Mouse (Mus musculus) forebrain, embryonic 13.5 days (tissue): ENCODE data around the gene Arfip2. TPM values are rescaled to one million over a fixed set of nuclear protein-coding genes. Genes with fewer than 3 reads are reported as not detected.

Source experiments
- ATAC-seq: fragments of 200-750 bp; cut with Nextera tagmentation; 2 replicates; pipeline ENCODE4 v1.8.0; 2017
- H3K27ac ChIP-seq: fragments of 300-500 bp; sonication (generic); 2 replicates; pipeline ENCODE4 v1.5.1; 2015; ENCODE audit warnings: inconsistent platforms, mild to moderate bottlenecking, moderate library complexity
- H3K27me3 ChIP-seq: fragments of 300-500 bp; sonication (generic); 2 replicates; pipeline ENCODE4 v1.6.1; 2015; ENCODE audit warnings: mild to moderate bottlenecking, inconsistent platforms
- H3K36me3 ChIP-seq: fragments of 300-500 bp; sonication (generic); 2 replicates; pipeline ENCODE4 v1.6.1; 2015; ENCODE audit warnings: mild to moderate bottlenecking, inconsistent platforms; ENCODE audit not compliant: poor library complexity, severe bottlenecking
- H3K4me1 ChIP-seq: fragments of 300-500 bp; sonication (generic); 2 replicates; pipeline ENCODE4 v1.6.1; 2015; ENCODE audit warnings: inconsistent platforms
- H3K4me2 ChIP-seq: fragments of 300-500 bp; sonication (generic); 2 replicates; pipeline ENCODE4 v1.6.1; 2015; ENCODE audit warnings: inconsistent platforms, mild to moderate bottlenecking, moderate library complexity
- H3K4me3 ChIP-seq: fragments of 300-500 bp; sonication (generic); 2 replicates; pipeline ENCODE4 v1.5.1; 2015; ENCODE audit warnings: mild to moderate bottlenecking, inconsistent platforms
- H3K9ac ChIP-seq: fragments of 300-500 bp; sonication (generic); 2 replicates; pipeline ENCODE4 v1.6.1; 2015; ENCODE audit warnings: mild to moderate bottlenecking, inconsistent platforms
- H3K9me3 ChIP-seq: fragments of 300-500 bp; sonication (generic); replicated peaks from 2 replicates; pipeline ENCODE4 v1.6.1; 2016; ENCODE audit warnings: inconsistent platforms
- WGBS: fragments of 180-500 bp; shearing (Covaris S2); methylation state at CpG from one replicate; pipeline ENCODE4 v1.1.7; 2015; 5-methylcytosine and 5-hydroxymethylcytosine counted together
- polyA plus RNA-seq: library from polyadenylated mRNA; unstranded; fragments of >200 nt; fragmentation: Nextera tagmentation; extraction: Ambion mirVana; gene quantifications from 2 replicates; pipeline ENCODE4 v1.2.1, GENCODE M21; 2015

The Arfip2 gene
- polyA plus RNA-seq = 76.1 and 76.4 TPM in 2 replicates

DNA sequence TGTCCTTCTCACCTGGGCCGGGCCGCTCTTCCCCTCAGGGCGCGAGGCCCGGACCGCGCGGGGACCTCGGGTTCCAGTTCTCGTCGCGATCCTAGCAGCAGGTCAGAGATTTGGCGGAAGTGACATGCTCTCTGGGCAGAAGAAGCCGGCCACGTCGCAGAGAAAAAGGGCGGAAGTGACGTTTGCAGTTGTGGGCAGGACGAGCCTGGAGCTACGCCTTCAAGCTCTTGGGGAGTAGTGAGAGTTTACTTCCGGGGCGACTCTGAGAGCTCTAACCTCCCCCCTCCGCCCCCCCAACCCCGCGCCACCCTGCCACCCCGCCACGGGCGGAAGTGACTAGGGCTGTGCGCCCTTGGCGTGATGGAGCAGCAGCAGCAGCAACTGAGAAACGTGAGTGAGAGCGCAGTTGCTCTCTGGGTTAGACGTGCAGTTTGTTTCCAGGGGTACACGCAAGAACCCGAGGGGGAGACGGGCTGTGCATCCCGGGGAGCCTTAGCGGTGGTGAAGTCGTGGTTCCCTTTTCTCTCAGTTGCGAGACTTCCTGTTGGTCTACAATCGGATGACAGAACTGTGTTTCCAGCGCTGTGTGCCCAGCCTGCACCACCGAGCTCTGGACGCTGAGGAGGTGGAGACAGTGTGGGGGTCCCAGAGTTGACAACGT, at the start of gene Arfip2, which contains the start of gene Gm45799:
Gene Arfip2, minus strand, starts transcription at position 184 of the 661 bp plus-strand sequence.
Gene Gm45799, plus strand, starts transcription at position 320 of the 661 bp plus-strand sequence.
- peak within 1 kb of the TSS; percentile 98 for H3K4me2 ChIP-seq
- H3K9ac ChIP-seq = peak within 1 kb of the TSS; percentile 92
- H3K36me3 ChIP-seq = peaks cover 39% of the 10 kb centered on the region
- peak within 1 kb of the TSS; percentile 75 for H3K27ac ChIP-seq
- H3K4me1 ChIP-seq = peaks cover 22% of the 10 kb centered on the region
- WGBS = under 1% methylated on average over 45 of the region's 45 CpGs
- peak; percentile 97 for ATAC-seq
- peak within 1 kb of the TSS; percentile 74 for H3K4me3 ChIP-seq
- no peaks in the 10 kb centered on the region for H3K9me3 ChIP-seq
- no peaks in the 10 kb centered on the region for H3K27me3 ChIP-seq

DNA sequence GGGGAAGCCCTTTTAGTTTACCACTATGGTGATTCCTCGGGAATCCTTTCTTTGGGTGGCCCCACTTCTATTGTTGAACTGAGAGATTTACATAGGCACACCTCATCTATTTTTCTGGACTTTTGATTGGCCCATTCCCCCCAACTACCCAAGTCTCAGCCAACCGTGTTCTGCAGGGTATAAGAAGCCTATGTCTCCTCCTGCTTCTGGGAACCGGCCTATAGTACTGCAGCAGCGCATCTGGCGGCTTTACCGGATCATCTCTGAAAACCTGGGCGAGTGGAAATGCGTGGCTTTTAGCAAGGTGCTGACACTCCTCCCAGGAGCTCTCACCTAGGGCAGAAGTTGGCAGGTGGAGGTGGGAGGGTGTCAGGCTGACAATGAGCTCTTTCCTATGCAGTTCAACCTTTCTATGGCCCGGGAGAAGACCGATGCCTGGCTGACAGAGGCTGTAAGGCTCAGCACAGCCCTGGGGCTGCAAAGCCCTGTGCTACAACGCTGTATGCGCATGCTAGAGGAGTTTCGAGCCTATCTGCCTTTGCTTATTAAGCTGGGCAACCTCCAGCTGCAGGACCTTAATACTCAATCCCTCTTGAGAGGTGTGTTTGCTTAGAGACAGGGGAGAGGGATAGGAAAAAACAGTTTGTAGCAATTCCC, 45.5 kb upstream of the Arfip2 start:
- 16% methylated on average over 13 of the region's 13 CpGs for WGBS

DNA sequence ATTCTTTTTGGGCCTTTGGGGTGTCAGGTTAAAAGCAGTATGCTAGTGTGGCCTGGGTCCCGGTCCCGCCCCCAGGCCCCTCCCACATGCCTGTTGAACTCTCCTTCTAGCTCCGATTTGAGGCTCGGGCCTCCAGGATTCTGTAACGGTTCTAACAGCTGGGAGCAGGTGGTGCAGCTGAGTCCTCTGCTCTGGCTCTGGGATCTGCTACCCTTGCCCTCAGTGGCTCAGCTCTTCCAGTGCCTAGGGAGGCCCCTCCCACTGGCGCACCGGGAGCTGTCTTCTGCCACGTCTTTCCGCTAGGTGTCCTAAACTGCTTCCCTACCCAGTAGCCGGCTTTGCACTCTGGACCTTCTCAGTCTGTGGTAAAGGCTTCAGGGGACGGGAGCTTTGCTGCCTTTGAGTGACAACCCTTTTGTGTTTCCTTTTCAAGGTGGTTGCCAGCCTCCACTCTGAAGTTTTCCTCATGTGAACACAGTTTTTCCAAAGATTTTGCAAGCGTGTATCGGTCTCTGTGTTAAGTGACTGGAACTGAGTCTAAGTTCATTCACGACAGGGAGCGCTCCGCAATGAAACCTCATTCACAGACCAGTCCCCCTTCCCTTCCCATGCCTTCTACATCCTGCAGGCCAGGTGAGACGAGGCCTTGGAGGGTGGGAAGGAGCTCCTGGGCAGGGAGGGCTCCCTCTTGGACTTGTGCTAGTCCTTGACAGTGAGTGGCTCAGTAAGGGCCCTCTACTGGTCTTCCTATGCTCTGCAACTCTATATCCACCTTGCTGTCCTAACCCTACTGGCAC, 10.6 kb upstream of the Arfip2 start, which contains the start of gene Dnhd1:
Gene Dnhd1, plus strand, starts transcription at position 189 of the 797 bp plus-strand sequence.
- ATAC-seq = peak; percentile 93
- H3K9ac ChIP-seq = peak within 1 kb of the TSS; percentile 38; the same call in 1 of the 2 replicates
- 2% methylated on average over 17 of the region's 17 CpGs for WGBS
- H3K36me3 ChIP-seq = no peaks in the 10 kb centered on the region
- H3K9me3 ChIP-seq = no peaks in the 10 kb centered on the region
- no peaks in the 10 kb centered on the region for H3K27me3 ChIP-seq
- H3K4me1 ChIP-seq = peaks cover 9% of the 10 kb centered on the region; the same call in 1 of the 2 replicates
- peak within 1 kb of the TSS; percentile 61 for H3K4me2 ChIP-seq
- H3K4me3 ChIP-seq = peak within 1 kb of the TSS; percentile 36
- H3K27ac ChIP-seq = no peak within 1 kb of the TSS

More for the DNA sequence above, 45.5 kb upstream of the Arfip2 start:
- Histone ChIP-seq H3K27me3 (no peaks in the 10 kb centered on the region), H3K9me3 (no peaks in the 10 kb centered on the region), H3K9ac (no peak overlapping the region), H3K36me3 (no peaks in the 10 kb centered on the region), H3K4me3 (no peak overlapping the region), H3K4me2 (0 out of 2 replicates have a peak overlapping the region, but pooled peaks have one; percentile 11), H3K4me1 (no peaks in the 10 kb centered on the region), H3K27ac (no peak overlapping the region)
- ATAC-seq = no peak

DNA sequence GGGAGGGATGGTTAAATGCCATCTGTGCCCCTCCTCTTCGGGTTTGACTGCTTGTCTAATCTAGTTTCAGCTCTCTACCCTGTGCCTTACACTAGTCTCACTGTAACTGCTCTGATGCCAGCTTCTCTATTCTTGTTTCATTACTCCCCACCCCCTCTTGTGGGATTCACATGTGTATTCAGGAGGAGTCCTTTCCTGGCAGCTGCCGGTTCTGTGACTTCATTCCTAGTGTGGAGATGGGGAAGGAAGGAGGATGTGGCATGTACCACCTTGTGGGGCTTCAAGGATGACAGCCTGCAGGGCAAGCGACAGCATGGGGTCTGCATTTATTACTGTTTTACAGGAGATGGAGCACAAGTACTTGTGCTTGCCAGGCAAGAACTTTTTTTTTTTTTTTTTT, 1.7 kb upstream of the Arfip2 start:
- H3K4me3 ChIP-seq = no peak overlapping the region
- no peaks in the 10 kb centered on the region for H3K27me3 ChIP-seq
- 0 out of 2 replicates have a peak overlapping the region, but pooled peaks have one; percentile 92 for H3K9ac ChIP-seq
- H3K4me2 ChIP-seq = peak overlapping the region; percentile 98; the same call in 1 of the 2 replicates
- H3K4me1 ChIP-seq = peaks cover 22% of the 10 kb centered on the region
- peaks cover 23% of the 10 kb centered on the region for H3K36me3 ChIP-seq
- H3K9me3 ChIP-seq = no peaks in the 10 kb centered on the region
- WGBS = 82% methylated on average over 3 of the region's 3 CpGs
- no peak overlapping the region for H3K27ac ChIP-seq
- no peak for ATAC-seq

DNA sequence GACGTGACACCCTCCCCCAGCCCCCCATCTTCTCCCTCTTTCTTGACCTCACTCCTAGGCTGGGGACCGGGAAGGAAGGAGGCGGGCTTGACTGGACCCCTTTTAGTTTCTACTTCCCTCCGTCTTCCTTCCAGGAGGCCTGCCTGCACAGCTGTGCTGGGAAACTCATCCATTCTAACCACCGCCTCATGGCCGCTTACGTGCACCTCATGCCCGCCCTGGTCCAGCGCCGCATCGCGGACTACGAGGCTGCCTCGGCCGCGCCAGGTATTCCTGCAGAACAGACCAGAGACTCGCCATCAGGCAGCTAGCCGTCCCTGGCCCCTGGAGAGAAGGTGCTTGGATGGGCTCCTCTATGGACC, 659 bp upstream of the Arfip2 start:
- 0% methylated on average over 18 of the region's 18 CpGs for WGBS
- peak overlapping the region; percentile 74 for H3K4me3 ChIP-seq
- H3K27ac ChIP-seq = peak overlapping the region; percentile 75
- H3K27me3 ChIP-seq = no peaks in the 10 kb centered on the region
- peak overlapping the region; percentile 98 for H3K4me2 ChIP-seq
- no peaks in the 10 kb centered on the region for H3K9me3 ChIP-seq
- H3K4me1 ChIP-seq = peaks cover 22% of the 10 kb centered on the region
- no peak for ATAC-seq
- peak overlapping the region; percentile 92 for H3K9ac ChIP-seq
- H3K36me3 ChIP-seq = peaks cover 34% of the 10 kb centered on the region

DNA sequence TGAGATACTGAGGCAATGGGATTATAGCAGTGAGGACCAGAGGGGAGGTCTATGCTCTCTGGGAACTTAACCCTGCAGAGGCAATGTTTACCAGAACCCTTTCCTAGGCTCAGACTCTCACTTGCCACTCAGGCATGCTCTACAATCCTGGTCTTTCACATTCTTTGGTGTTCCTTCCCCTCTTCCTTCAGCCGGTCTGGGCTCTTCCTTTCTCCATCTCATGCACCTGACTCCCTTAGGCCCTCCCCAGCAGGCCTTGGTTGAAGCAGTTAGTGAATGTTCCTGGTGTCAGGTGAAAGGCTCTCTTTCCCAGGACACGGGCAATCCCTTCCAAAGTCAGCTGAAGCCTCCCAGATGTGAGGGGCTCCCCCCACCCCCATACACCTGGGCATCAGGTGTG, 460 bp downstream of the Arfip2 start, which contains the start of gene Timm10b:
Gene Timm10b, plus strand, starts transcription at position 301 of the 400 bp plus-strand sequence.
- 4% methylated on average over 2 of the region's 2 CpGs for WGBS
- no peaks in the 10 kb centered on the region for H3K9me3 ChIP-seq
- no peaks in the 10 kb centered on the region for H3K27me3 ChIP-seq
- peak within 1 kb of the TSS; percentile 74 for H3K4me3 ChIP-seq
- H3K4me2 ChIP-seq = peak within 1 kb of the TSS; percentile 98
- peak within 1 kb of the TSS; percentile 75 for H3K27ac ChIP-seq
- H3K4me1 ChIP-seq = peaks cover 22% of the 10 kb centered on the region
- H3K36me3 ChIP-seq = peaks cover 37% of the 10 kb centered on the region
- H3K9ac ChIP-seq = peak within 1 kb of the TSS; percentile 92
- ATAC-seq = no peak; the same call in 1 of the 2 replicates

DNA sequence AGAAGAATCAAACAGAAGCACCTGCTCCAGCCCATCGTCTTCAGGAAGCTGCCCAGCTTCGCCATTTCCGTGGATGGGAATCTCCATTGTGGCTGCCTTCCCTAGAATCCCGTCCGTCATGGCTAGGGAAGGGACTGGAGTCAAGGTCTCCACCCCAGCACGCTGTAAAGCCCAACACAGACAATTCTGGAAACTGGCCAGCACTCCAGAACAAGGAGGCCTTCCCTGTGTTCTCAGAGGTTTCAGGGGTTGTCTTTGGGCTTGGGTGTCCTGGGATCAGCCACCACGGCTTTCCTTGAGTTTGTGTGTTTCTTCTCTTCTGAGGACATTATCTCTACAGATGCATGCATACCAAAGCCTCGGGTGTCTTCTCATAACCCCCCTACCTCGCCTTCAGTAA, 912 bp downstream of the Arfip2 start:
- H3K27ac ChIP-seq = no peak overlapping the region
- WGBS = 78% methylated on average over 9 of the region's 9 CpGs
- no peak for ATAC-seq
- peaks cover 26% of the 10 kb centered on the region for H3K4me1 ChIP-seq
- no peaks in the 10 kb centered on the region for H3K27me3 ChIP-seq
- H3K9ac ChIP-seq = peak overlapping the region; percentile 92
- H3K4me2 ChIP-seq = peak overlapping the region; percentile 98
- no peaks in the 10 kb centered on the region for H3K9me3 ChIP-seq
- H3K36me3 ChIP-seq = peaks cover 36% of the 10 kb centered on the region
- H3K4me3 ChIP-seq = peak overlapping the region; percentile 74

DNA sequence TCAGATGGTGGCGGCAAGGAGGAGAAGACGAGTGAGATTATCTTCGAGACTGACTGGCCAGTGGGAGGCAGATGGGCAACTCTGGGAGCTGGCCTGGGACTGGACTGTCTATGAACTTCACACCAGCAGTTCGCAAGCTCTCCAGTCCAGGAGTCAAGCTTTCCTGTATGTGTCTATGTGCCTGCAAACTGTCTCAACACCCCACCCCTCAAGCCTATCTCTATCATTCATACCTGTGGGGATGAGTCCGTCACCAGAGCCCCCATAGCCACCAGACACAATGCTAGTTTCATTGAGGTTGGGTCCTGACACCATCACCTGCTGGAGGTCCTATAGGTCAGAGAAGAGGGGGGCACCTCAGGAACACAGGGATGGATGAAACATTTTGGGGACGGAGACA, 1.4 kb downstream of the Arfip2 start:
- WGBS = 95% methylated on average over 6 of the region's 6 CpGs
- Histone ChIP-seq H3K4me3 (no peak overlapping the region), H3K4me2 (no peak overlapping the region), H3K4me1 (peaks cover 32% of the 10 kb centered on the region), H3K27me3 (no peaks in the 10 kb centered on the region), H3K27ac (no peak overlapping the region), H3K36me3 (peaks cover 35% of the 10 kb centered on the region), H3K9me3 (no peaks in the 10 kb centered on the region), H3K9ac (no peak overlapping the region)
- ATAC-seq = no peak

DNA sequence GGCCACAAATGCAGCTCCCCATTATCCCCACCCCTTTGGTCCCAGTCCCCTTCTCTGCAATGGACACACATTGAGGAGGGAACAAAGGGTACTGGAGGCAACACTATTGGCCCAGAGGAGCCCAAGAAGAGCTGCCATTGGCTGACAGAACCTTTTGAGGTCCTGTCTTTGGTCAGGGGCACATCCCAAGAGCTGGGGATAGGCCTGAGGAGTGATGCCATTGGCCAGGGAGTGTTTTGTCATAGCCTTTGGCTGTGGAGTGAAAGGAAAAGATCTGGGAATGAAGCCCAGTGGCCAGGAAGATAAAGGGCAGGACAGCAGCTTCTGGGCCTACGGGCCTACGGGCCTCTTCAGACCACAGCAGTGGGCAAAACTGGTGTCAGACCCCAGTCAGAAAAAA, 4.5 kb downstream of the Arfip2 start:
- H3K36me3 ChIP-seq = peaks cover 32% of the 10 kb centered on the region
- 90% methylated on average over 2 of the region's 2 CpGs for WGBS

DNA sequence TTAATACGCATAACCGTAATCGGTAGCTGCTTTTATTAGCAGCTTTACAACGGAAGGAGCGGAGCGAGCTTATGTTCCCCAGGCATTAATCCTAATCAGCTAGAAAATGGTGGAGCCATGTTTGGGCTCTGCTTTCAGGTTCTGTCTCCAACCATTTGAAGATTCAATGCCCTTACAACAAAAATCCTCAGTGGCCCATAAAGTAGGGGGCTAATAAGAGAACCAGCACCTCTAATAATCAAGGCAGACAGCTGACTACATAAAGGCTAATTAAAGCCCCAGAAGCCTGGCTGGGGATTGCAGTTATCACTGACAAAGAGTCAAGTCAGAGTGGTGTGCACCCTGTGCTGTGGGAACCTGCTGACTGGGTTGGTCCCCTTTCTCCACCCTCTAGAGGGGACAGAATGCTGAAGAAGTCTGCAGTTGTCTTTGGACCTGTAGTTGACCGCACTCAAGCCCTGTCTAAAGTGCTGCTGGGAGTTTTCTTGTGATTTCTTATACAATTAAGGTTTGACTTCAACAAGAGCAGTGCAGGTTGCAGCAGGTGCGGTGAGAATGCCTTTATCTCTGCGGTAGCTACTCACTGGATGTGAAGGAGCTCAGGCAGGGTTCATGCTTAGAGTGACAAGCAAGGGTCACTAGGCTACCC, 5.8 kb downstream of the Arfip2 start:
- 37% methylated on average over 9 of the region's 9 CpGs for WGBS
- Histone ChIP-seq H3K9me3 (no peaks in the 10 kb centered on the region), H3K4me3 (peak overlapping the region; percentile 85), H3K36me3 (peaks cover 32% of the 10 kb centered on the region), H3K27me3 (no peaks in the 10 kb centered on the region), H3K9ac (peak overlapping the region; percentile 87; the same call in 1 of the 2 replicates), H3K27ac (no peak overlapping the region), H3K4me1 (peaks cover 37% of the 10 kb centered on the region), H3K4me2 (peak overlapping the region; percentile 82)
- ATAC-seq = no peak

More for the DNA sequence above, 4.5 kb downstream of the Arfip2 start:
- no peaks in the 10 kb centered on the region for H3K27me3 ChIP-seq
- peaks cover 37% of the 10 kb centered on the region for H3K4me1 ChIP-seq
- H3K4me2 ChIP-seq = no peak overlapping the region
- H3K27ac ChIP-seq = no peak overlapping the region
- ATAC-seq = no peak
- no peak overlapping the region for H3K4me3 ChIP-seq
- no peaks in the 10 kb centered on the region for H3K9me3 ChIP-seq
- H3K9ac ChIP-seq = 0 out of 2 replicates have a peak overlapping the region, but pooled peaks have one; percentile 5

DNA sequence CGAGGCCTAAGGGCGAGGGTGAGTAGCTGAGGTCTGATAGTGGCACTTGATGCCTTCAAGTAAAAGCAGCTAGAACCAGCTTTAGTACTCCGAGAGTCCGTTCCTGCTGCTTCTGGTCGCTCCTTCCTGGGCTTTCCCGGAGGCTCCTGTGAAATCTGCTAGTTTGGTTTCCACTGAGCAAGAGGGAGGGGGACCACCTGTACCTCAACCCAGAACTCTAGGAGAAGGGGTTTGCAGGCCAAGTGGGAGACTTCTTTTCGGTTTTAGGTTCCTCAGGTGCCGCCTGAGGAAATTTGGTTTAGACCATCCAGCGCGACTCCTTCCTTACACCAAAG, 6.4 kb downstream of the Arfip2 start:
- H3K4me3 ChIP-seq = peak overlapping the region; percentile 85
- no peaks in the 10 kb centered on the region for H3K27me3 ChIP-seq
- H3K4me1 ChIP-seq = peaks cover 39% of the 10 kb centered on the region
- peaks cover 32% of the 10 kb centered on the region for H3K36me3 ChIP-seq
- peak overlapping the region; percentile 82 for H3K4me2 ChIP-seq
- peak overlapping the region; percentile 75 for H3K27ac ChIP-seq
- ATAC-seq = no peak
- no peaks in the 10 kb centered on the region for H3K9me3 ChIP-seq
- WGBS = 5% methylated on average over 10 of the region's 10 CpGs
- peak overlapping the region; percentile 87 for H3K9ac ChIP-seq
